Mouse (Mus musculus) embryonic facial prominence, embryonic 11.5 days (tissue): Measurements from ENCODE around the gene Sult1a1. TPM values are rescaled to one million over a fixed set of nuclear protein-coding genes. Genes with fewer than 3 reads are reported as not detected.

Source experiments
- ATAC-seq: fragments of 200-750 bp; cut with Nextera tagmentation; replicated peaks from 2 replicates; pipeline ENCODE4 v1.8.0; 2017; ENCODE audit warnings: low read depth; ENCODE audit not compliant: insufficient number of reproducible peaks, low FRiP score, low TSS enrichment
- DNase-seq: peaks from one replicate; pipeline ENCODE4 v3.0.0-alpha.2; 2015; ENCODE audit warnings: low spot score
- H3K27ac ChIP-seq: fragments of 300-500 bp; sonication (generic); replicated peaks from 2 replicates; pipeline ENCODE4 v1.5.1; 2014; ENCODE audit warnings: mild to moderate bottlenecking, low read depth, low read length, control low read depth
- H3K27me3 ChIP-seq: fragments of 300-500 bp; sonication (generic); 2 replicates; pipeline ENCODE4 v1.6.1; 2014; ENCODE audit warnings: mild to moderate bottlenecking, low read length, moderate library complexity, mixed read lengths; ENCODE audit not compliant: control insufficient read depth, insufficient read depth
- H3K36me3 ChIP-seq: fragments of 300-500 bp; sonication (generic); replicated peaks from 2 replicates; pipeline ENCODE4 v1.6.1; 2014; ENCODE audit warnings: low read depth, mild to moderate bottlenecking, low read length, moderate library complexity, mixed read lengths; ENCODE audit not compliant: control insufficient read depth, insufficient read depth
- H3K4me1 ChIP-seq: fragments of 300-500 bp; sonication (generic); 2 replicates; pipeline ENCODE4 v1.6.1; 2014; ENCODE audit warnings: low read length, mixed read lengths; ENCODE audit not compliant: control insufficient read depth, insufficient read depth
- H3K4me2 ChIP-seq: fragments of 300-500 bp; sonication (generic); 2 replicates; pipeline ENCODE4 v1.6.1; 2014; ENCODE audit warnings: low read depth, mild to moderate bottlenecking, control low read depth, low read length, moderate library complexity
- H3K4me3 ChIP-seq: fragments of 300-500 bp; sonication (generic); 2 replicates; pipeline ENCODE4 v1.5.1; 2014; ENCODE audit warnings: low read depth, low read length, control low read depth
- H3K9ac ChIP-seq: fragments of 300-500 bp; sonication (generic); replicated peaks from 2 replicates; pipeline ENCODE4 v1.6.1; 2014; ENCODE audit warnings: mild to moderate bottlenecking, control low read depth, low read length
- H3K9me3 ChIP-seq: fragments of 300-500 bp; sonication (generic); replicated peaks from 2 replicates; pipeline ENCODE4 v1.6.1; 2016; ENCODE audit warnings: mild to moderate bottlenecking, low read length, inconsistent platforms, mixed read lengths; ENCODE audit not compliant: control insufficient read depth
- WGBS: fragments of 180-500 bp; shearing (Covaris S2); extraction: QIAGEN DNeasy Blood & Tissue Kit; methylation state at CpG from one replicate; pipeline ENCODE4 v1.1.7; 2014; 5-methylcytosine and 5-hydroxymethylcytosine counted together
- polyA plus RNA-seq: library from polyadenylated mRNA; unstranded; fragments of >200 nt; fragmentation: Nextera tagmentation; extraction: Ambion mirVana; gene quantifications from 2 replicates; pipeline ENCODE4 v1.2.1, GENCODE M21; 2014

Sult1a1 gene
- polyA plus RNA-seq, 1 experiment from 2014 or later, result 0.15 TPM

GRCm38 (mm10) chr7:126636733-126637520, 39.3 kb downstream of the Sult1a1 start:
- Histone ChIP-seq H3K4me3 (no peak overlapping the region), H3K4me1 (no peaks in the 10 kb centered on the region), H3K27me3 (no peaks in the 10 kb centered on the region), H3K9ac (no peak overlapping the region), H3K36me3 (no peaks in the 10 kb centered on the region), H3K4me2 (no peak overlapping the region), H3K27ac (no peak overlapping the region), H3K9me3 (no peaks in the 10 kb centered on the region)
- DNase-seq (peak; percentile 67), ATAC-seq (no peak)
- 14% methylated on average over 4 of the region's 4 CpGs for WGBS

- no peaks in the 10 kb centered on the region for H3K4me1 ChIP-seq
- H3K36me3 ChIP-seq, result no peaks in the 10 kb centered on the region
- no peak overlapping the region for H3K9ac ChIP-seq
- no peak overlapping the region for H3K27ac ChIP-seq
- no peak overlapping the region for H3K4me2 ChIP-seq
- ATAC-seq (no peak), DNase-seq (no peak)
- no peaks in the 10 kb centered on the region for H3K27me3 ChIP-seq
- no peaks in the 10 kb centered on the region for H3K9me3 ChIP-seq
- no peak overlapping the region for H3K4me3 ChIP-seq
Measured at GRCm38 (mm10) chr7:126635375-126635774, 40.9 kb downstream of the Sult1a1 start.

GRCm38 (mm10) chr7:126632478-126632877, 43.8 kb downstream of the Sult1a1 start:
- Histone ChIP-seq H3K27ac (no peak overlapping the region), H3K4me3 (no peak overlapping the region), H3K4me1 (no peaks in the 10 kb centered on the region), H3K36me3 (no peaks in the 10 kb centered on the region), H3K9me3 (no peaks in the 10 kb centered on the region), H3K27me3 (no peaks in the 10 kb centered on the region), H3K4me2 (no peak overlapping the region), H3K9ac (no peak overlapping the region)
- 80% methylated on average over 2 of the region's 2 CpGs for WGBS
- ATAC-seq (no peak), DNase-seq (no peak)

- Histone ChIP-seq H3K9me3 (no peaks in the 10 kb centered on the region), H3K4me2 (no peak within 1 kb of the TSS), H3K27ac (no peak within 1 kb of the TSS), H3K4me1 (no peaks in the 10 kb centered on the region), H3K27me3 (no peaks in the 10 kb centered on the region), H3K9ac (no peak within 1 kb of the TSS), H3K4me3 (no peak within 1 kb of the TSS), H3K36me3 (no peaks in the 10 kb centered on the region)
- 91% methylated on average over 4 of the region's 4 CpGs for WGBS
- DNase-seq (no peak), ATAC-seq (no peak)
Measured at GRCm38 (mm10) chr7:126630824-126631518, 45.3 kb downstream of the Sult1a1 start, which contains the start of gene Nupr1. Nupr1 (minus strand) TSS chr7:126630861.

- Histone ChIP-seq H3K4me1 (no peaks in the 10 kb centered on the region), H3K4me2 (no peak overlapping the region)
- DNase-seq, result no peak
Measured at GRCm38 (mm10) chr7:126629915-126630314, 46.3 kb downstream of the Sult1a1 start.

GRCm38 (mm10) chr7:126628111-126628510, 48.1 kb downstream of the Sult1a1 start:
- Histone ChIP-seq H3K4me3 (no peak overlapping the region), H3K27ac (no peak overlapping the region), H3K36me3 (no peaks in the 10 kb centered on the region), H3K4me1 (no peaks in the 10 kb centered on the region), H3K4me2 (no peak overlapping the region), H3K9ac (no peak overlapping the region), H3K9me3 (no peaks in the 10 kb centered on the region), H3K27me3 (no peaks in the 10 kb centered on the region)
- no peak for DNase-seq
- WGBS, result 59% methylated on average over 6 of the region's 6 CpGs
- no peak for ATAC-seq

More at GRCm38 (mm10) chr7:126629915-126630314, 46.3 kb downstream of the Sult1a1 start:
- no peak for ATAC-seq
- no peak overlapping the region for H3K4me3 ChIP-seq
- WGBS, result 52% methylated on average over 3 of the region's 3 CpGs
- no peaks in the 10 kb centered on the region for H3K9me3 ChIP-seq
- no peak overlapping the region for H3K27ac ChIP-seq
- H3K27me3 ChIP-seq, result no peaks in the 10 kb centered on the region
- H3K9ac ChIP-seq, result no peak overlapping the region
- no peaks in the 10 kb centered on the region for H3K36me3 ChIP-seq

GRCm38 (mm10) chr7:126625807-126626600, 50.2 kb downstream of the Sult1a1 start:
- Histone ChIP-seq H3K36me3 (no peaks in the 10 kb centered on the region), H3K9me3 (no peaks in the 10 kb centered on the region), H3K4me1 (no peaks in the 10 kb centered on the region), H3K4me2 (no peak overlapping the region), H3K9ac (no peak overlapping the region), H3K27ac (no peak overlapping the region), H3K27me3 (no peaks in the 10 kb centered on the region), H3K4me3 (no peak overlapping the region)
- WGBS, result 79% methylated on average over 3 of the region's 3 CpGs
- ATAC-seq (no peak), DNase-seq (no peak)
